Mouse (Mus musculus): ENCODE measurements around the gene Foxl1. TPM values are rescaled to one million over a fixed set of nuclear protein-coding genes. Genes with fewer than 3 reads are reported as not detected.

The Foxl1 gene
- total RNA-seq (2017), result not detected in 2 replicates

DNA sequence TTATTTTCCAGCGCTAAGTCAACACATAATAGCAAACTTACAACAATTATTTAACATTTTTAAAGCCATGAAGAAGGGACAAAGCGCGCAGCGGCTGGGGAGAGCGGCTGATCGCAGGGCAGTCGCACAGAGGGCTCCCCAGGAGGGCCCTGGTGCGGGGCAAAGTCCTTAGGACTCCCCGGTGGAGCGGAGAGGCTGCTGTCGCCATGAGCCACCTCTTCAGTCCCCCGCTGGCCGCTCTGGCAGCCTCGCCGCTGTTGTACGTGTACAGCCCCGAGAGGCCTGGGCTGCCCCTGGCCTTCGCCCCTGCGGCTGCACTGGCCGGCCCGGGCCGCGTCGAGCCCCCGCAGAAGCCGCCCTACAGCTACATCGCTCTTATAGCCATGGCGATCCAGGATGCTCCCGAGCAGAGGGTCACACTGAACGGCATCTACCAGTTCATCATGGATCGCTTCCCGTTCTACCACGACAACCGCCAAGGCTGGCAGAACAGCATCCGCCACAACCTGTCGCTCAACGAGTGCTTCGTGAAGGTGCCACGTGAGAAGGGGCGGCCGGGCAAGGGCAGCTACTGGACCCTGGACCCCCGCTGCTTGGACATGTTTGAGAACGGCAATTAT is at the start of gene Foxl1:
Gene Foxl1 (plus strand): TSS at position 185 of the 620 bp plus-strand sequence.
- no peak for ATAC-seq (replicated peaks; ENCODE audit: low read depth, poor library complexity, severe bottlenecking)

DNA sequence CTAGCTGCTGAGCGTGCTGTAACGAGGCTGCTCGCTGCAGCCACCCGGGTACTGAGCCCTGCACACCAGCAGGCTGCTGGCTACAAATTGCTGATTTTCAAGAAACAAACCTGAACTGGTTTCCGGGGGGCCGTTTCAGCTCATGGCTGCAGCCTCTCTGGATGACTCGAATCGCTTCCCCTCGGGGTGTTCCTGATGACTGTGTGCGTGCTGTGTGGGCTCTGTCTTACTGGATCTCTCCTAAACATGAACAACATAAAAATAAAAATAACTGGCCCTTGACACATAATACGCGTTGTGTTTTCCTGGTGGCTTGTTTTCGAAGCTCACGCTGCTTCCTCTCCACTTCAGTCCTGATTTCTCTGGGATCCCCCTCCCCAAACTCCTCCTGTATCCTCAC is 49.0 kb upstream of the Foxl1 start:
- no peak for ATAC-seq (replicated peaks; ENCODE audit: low read depth, poor library complexity, severe bottlenecking)

DNA sequence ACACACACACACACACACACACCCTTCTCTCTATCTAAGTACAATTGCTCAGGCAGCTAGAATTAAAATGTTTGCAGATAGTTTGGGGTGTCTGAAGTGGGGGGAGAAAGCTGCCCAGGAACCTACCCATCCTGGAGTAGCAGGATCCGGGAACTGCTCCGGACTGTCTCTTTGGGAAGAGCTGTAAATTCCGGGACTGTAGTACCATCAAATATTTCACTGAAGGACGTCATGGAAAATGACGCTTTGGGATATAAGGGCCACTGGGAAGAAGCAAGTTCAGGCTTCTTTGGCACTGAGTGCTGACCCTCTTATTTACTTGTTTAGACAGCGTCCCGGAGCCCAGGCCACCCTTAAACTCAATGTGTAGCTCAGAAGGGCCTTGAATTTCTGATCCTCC is 48.5 kb upstream of the Foxl1 start:
- ATAC-seq (replicated peaks; ENCODE audit: low read depth, poor library complexity, severe bottlenecking), result no peak

DNA sequence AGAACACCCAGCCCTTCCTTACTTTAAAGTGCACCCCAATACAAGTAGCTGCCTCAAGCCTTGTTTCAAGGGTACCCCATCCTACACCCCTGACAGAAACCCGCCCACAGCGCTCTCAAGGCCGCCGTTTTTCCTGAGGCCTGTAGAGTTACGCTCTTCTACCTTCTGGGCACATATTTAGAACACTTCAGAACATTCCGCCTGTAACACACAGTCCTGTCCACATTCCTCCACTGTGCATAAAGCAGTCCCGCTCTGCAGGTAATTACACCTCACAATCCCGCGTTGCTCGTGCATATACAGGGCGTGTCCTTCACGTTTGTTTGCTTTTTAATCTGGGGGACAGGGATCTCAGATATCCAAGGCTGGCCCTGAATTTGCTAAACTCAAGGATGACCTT is 47.8 kb upstream of the Foxl1 start:
- ATAC-seq (replicated peaks; ENCODE audit: low read depth, poor library complexity, severe bottlenecking), result no peak

DNA sequence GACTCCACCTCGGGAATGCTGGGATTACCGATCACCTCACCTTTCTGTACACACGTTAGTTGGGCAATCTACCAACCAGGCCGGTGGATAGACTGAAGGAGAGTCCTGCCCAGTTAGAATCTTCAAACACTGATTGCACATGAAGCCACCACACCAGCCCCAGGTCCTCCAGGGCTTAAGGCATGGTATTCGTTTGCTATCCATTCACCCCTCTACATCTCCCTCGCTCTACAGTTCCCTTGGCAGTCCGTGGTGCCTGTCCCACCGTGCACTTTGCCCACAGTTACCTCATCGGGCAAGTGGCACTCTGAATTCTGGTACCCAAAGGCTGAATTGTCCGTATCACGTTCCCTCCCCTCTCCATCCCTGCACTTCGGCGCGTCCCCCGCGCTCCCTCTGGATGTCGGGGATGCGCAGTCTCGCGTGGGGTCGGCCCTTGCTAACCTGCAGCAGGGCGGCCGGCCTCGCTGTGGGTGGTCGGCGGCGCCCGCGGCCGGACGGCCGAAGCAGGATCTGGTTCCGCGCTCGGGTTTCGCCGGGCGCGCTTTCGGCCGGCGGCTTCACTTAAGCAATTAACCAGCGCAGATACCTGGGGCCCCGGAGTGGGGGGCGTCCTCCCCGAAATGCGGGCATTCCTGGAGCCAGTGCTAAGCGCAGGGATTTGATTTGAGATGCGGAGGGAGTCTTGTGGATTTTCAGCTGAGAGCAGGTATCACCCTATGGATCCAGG is 47.2 kb upstream of the Foxl1 start:
- ATAC-seq (replicated peaks; ENCODE audit: low read depth, poor library complexity, severe bottlenecking), result no peak

DNA sequence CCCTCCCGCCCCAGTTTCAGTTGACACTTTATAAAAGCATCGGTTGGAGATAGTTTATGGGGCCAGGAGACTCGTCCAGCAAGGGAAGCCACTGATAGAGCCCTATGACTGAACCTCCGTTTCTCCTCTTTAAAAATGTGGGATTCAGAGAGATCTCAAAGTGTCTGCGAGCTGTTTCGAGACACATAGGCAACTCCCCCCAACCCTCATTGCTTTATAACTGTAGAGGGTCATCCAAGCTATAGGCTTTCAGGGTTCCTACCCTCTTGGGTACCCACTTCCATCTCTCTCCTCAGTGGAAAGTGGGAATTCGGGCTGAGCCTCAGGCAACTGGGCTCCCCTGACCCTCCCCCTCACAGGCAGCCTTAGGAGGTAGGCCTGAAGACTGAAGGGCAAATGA is 46.3 kb upstream of the Foxl1 start:
- ATAC-seq (replicated peaks; ENCODE audit: low read depth, poor library complexity, severe bottlenecking), result no peak

DNA sequence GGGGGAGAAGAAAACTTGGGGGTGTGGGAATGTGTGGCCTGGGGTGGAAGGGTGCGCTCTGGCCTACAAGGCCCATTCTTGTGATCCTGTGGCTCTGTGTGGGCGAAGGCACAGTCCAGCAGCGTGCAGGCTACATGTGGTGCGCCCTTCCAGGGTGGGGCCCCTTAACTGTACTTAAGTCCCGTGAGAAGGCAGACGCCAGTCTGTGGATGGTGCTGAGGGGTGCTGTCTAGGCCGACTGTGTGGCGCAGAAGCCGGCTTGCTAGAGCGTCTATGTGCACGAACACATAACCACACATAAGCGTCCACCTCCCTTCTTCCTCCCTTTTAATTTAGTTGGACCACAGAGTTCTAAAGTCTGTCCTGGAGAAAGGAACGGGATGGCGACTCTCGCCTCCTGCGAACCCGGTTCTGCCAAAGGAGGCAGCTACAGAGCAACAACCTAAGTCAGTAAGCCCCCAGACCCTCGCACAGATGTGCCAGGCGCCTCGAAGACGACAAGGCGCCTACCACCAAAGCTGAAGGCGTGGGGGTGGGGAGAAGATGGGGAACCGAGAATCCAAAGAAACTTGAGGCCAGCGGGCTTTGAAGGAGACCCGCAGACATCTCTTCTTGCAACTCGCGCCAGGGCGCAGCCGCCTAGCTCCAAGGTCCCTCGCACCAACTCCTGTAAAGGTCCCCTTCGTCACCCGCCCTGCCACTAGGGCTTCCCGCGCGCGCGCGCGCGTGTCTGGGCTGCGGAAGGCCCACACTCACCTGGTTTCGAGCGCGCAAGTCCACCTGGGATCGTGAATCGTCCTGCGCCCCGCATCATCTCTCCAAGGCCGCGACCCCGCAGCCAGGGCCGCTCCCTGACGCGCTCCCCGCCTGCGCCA is 45.3 kb upstream of the Foxl1 start:
- no peak for ATAC-seq (replicated peaks; ENCODE audit: low read depth, poor library complexity, severe bottlenecking)

DNA sequence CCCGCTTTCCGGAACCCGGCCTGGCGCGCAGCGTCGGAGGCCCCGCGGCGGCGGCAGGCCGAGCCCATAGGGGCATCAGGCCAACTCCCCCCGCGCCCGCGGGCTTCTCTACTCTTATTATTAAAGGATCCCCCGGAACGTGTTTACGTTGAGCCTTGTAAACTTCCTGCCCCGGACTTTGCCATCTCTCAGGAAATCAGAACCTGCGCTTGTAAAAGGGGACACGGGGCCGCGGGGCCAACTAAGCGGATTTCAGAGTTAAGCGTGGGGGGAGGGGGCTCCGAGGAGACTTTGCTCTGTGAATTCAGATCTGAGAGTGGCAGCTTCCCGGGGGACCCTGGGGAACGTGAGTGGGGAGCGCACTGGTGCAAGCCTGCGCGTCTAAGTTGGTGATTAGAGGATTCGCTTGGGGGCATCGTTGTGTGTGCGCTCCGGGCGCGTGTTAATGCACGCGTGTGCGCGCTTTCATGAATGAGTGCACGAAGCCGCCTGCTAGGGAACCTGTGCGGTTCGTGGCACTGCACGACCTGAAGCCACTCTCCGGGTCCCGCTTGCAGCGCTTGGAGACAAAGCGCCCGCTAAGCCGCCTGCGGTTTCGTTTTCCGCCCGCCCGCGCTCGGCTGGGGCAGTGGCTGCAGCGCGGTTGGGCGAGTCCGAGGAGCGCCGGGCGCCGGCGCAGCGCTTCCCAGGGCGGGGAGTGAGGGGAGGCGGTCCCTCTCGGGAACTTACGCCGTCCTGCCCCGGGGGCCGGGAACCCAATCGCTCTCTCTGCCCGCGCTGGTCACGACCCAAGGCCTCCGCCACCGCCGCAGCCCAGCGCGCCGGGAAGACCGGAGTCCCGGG is 44.4 kb upstream of the Foxl1 start:
- ATAC-seq (replicated peaks; ENCODE audit: low read depth, poor library complexity, severe bottlenecking), result peak; percentile 40; the same call in 1 of the 2 replicates

DNA sequence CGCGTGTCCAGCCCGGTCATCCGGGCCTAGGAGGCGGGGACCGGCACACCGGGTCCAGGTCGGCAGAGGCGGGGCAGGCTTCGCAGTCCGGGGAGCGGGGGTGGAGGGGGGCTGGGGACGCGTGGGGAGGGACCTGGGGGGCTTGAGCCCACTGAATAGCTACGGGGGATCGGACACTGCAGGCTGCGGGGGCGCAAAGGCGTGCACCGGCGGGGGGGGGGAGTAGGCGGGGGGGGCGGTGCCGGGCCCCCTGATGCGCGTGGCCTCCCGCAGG is 43.9 kb upstream of the Foxl1 start:
- no peak for ATAC-seq (replicated peaks; ENCODE audit: low read depth, poor library complexity, severe bottlenecking)

DNA sequence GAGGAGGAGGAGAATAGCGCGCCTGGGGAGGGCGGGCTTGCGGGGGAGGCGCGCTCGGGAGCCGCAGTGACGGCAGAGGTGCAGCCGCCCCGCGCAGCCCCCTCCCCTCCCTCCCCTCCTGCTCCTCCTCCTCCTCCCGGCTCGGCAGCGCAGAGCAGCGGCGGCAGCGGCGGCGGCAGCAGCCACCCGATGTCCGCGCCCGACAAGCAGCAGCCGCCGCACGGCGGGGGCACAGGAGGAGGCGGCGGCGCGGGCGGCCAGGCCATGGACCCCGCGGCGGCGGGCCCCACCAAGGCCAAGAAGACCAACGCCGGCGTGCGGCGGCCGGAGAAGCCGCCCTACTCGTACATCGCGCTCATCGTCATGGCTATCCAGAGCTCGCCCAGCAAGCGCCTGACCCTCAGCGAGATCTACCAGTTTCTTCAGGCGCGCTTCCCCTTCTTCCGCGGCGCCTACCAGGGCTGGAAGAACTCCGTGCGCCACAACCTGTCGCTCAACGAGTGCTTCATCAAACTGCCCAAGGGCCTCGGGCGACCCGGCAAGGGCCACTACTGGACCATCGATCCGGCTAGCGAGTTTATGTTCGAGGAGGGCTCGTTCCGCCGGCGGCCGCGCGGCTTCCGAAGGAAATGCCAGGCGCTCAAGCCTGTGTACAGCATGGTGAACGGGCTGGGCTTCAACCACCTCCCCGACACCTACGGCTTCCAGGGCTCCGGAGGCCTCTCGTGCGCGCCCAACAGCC is 43.4 kb upstream of the Foxl1 start, which contains the start of gene Foxf1:
Gene Foxf1 (plus strand): TSS at position 177 of the 742 bp plus-strand sequence.
- ATAC-seq (replicated peaks; ENCODE audit: low read depth, poor library complexity, severe bottlenecking), result no peak

DNA sequence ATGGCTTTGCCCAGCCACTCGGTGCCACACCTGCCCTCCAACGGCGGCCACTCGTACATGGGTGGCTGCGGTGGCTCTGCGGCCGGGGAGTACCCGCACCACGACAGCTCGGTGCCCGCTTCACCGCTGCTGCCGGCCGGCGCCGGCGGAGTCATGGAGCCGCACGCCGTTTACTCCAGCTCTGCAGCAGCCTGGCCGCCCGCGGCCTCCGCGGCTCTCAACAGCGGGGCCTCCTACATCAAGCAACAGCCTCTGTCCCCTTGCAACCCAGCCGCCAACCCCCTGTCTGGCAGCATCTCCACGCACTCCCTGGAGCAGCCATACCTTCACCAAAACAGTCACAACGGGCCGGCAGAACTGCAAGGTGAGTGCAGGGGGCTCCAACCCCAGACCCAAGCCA is 42.7 kb upstream of the Foxl1 start:
- ATAC-seq (replicated peaks; ENCODE audit: low read depth, poor library complexity, severe bottlenecking), result no peak

DNA sequence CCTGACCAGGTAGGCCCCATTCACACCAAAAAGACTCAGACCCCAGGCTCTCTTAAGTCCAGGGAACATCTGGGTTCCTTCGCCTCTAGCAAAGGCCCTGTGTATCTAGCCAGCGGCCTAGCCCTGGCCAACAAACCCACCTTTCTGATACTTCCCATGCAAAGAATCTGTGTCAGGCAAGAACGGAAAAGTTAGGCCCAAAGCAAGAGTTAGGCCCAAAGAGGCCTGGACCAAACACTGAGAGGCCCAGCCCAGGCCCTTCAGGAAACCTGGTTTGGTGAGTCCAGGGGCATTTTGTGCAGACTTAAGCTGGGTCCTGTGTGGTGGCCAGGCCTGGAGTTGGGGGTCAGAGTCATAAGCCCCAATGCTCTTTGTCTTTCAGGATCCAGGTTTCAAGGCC is 42.2 kb upstream of the Foxl1 start:
- no peak for ATAC-seq (replicated peaks; ENCODE audit: low read depth, poor library complexity, severe bottlenecking)

DNA sequence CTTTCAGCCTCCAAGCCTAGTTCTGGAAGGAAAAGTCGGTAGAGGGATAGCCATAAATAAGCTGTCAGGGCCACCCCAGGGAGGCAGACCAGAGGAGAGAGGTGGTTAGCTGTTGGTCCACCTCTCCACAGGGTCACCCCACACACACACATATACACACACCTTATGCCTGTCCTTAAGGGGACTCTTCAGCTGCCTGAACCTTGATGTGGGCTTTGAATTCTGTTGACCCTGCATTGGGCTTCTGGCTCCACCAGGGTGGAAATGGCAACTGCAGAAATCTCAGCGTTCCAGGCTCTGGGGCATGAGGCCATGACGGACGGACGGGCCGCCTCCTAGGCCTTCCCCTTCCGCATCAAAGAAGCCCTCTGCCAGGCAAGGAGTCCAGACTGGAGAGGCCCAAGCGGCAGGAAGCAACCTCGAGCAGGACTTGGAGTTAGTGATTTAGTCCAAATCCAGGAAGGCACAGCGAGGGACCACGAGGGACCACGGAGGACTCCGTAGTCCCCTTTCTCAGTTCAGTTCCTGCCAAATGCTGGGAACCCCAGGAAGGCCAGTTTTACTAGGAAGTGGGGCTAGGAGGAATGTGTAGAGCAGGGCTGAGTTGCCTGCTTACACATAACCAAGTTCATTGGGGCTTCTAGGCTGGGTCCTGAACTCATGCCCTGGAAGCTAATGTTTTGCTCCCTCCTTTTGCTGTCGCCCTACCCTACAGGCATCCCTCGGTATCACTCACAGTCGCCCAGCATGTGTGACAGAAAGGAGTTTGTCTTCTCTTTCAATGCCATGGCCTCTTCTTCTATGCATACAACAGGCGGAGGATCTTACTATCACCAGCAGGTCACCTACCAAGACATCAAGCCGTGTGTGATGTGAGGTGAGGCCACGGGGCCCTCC is 41.5 kb upstream of the Foxl1 start:
- no peak for ATAC-seq (replicated peaks; ENCODE audit: low read depth, poor library complexity, severe bottlenecking)

DNA sequence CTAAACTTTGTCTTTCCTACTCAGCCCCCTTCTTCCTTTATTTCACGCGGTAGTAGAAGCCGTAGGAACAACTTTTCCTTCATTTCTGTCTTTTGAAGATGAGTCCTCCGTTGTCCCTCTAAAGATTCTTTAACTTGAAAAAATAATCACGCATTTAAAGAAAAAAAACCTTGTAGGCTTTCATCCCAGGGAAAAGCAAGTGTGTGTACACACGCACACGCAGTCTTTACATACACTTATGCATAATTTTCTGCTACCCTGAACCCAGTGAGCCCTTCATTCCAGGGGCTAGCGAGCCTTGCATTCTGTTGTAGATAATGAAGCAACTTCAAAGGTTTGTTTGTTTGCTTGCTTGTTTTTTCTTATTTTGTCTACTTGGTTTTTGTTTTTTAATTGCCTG is 39.5 kb upstream of the Foxl1 start:
- ATAC-seq (replicated peaks; ENCODE audit: low read depth, poor library complexity, severe bottlenecking), result no peak

DNA sequence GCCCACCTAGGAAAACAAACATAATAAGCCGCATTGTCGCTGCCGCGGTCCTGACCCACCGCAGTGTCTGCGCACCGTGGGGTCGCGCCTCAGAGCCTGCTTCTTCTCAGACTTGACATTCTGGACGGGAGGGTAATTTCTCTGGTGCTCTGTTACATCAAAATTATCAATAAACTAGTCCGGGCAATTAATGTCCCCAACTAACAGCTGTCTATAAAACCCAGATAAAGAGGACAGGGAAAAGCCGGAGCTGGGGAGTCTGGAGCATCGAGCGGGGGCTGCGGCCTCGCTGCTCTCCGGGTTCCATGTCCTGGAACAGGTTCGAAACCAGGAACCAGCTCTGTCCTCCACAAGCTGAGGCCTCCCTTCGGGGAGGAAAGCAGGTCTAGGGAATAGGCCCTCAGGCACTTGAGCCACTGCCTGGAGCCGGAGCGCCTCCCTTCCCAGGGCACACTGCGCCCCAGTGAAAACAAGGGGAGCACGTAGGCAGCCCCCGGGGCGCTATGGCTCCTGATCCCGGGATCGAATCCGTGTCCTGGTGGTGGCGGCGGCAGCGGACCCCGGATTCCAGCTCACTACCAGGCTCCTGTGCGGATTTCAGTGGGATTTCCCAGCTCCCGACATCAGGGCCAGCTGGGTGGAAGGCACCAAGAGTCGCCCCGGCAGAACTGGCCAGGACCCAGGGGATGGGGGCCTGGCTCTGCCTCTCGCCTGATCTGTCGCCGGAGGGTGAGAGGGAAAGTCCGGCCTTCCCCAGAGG is 38.7 kb upstream of the Foxl1 start:
- ATAC-seq (replicated peaks; ENCODE audit: low read depth, poor library complexity, severe bottlenecking), result no peak

DNA sequence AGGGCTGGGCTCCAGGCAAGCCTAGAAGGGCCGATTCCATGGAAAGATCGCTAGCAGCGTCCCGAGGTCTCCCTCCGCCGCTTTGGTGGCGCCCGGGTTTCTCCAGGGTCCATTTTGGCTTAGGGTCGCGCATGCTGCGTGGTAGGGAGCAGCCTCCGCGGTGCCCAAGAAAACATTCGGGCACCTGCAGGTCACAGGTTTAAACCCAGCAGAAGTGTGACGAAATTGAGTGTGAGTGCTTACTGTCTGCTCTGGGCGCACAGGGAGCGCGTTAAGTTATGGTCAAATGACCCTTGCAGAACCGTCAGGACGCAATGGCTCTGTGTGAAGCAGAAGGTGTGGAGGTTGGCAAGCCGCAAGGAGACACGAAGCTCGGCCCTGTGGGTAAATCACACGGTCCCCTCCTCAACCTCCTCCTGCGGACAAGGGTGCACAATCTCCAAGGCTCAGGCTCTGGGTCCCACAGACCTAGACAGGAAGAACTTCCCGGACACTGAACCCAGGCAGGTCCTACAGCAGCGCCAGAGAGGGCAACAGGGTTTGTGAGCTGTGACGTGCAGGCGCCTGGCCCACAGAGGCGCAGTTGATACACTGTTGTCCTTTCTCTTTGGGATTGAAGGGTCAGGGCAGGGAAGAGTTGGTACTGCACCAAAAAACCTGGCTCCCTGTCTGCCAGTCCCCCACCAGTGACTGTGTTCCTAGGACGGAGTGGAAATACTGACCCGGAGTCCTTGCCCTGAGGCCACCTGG is 37.9 kb upstream of the Foxl1 start:
- ATAC-seq (replicated peaks; ENCODE audit: low read depth, poor library complexity, severe bottlenecking), result no peak

DNA sequence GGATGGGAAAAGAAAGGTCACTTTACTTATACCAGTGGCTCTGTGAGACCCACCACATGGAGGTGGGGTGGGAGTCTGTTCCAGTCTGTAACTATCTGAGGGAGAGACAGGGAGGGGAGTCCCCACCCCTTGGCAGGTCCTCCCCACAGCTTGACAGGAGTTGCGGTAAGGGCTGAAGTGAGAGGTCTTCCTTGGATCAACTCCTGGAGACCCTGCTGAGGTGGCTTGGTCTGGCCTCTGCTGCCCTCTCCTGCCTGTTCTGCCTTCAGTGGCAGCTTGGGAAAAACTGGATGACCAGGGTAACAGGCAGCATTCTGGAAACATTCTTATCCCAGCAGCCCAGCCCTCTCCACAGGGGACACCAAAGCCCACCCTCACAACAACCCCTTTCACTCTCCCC is 37.0 kb upstream of the Foxl1 start:
- ATAC-seq (replicated peaks; ENCODE audit: low read depth, poor library complexity, severe bottlenecking), result no peak

Data from common myeloid progenitor, adult 5-6 weeks (primary cell).